Mouse (Mus musculus) c-Kit-positive CD71-negative TER-119-negative erythroid progenitor cells, embryonic 14.5 days (primary cell): ENCODE measurements around the gene Cped1.

Experiments used
- DNase-seq: peaks from one replicate; pipeline ENCODE4 v3.0.0-alpha.2; 2013; ENCODE audit warnings: low read depth

Gene Cped1

DNA sequence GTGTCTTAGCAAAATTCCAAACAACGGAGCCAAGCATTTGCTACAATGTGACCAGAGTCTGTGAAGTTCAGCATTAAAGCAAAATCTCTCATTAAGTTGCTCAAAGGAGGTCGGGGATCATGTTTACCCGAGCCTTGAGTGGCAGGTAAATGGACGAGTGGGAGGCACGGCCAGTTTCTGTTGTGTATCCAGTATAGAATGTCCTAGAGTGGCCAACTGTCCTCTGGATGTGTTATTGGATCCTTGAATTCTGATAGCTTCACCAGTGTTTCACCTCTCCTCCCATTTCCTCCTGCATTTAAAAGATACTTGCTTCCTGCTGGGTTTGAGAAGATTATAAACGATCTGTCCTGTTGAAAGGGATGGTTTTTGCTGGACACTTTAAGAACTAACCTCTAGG lies 14.4 kb downstream of the Cped1 start:
- no peak for DNase-seq

DNA sequence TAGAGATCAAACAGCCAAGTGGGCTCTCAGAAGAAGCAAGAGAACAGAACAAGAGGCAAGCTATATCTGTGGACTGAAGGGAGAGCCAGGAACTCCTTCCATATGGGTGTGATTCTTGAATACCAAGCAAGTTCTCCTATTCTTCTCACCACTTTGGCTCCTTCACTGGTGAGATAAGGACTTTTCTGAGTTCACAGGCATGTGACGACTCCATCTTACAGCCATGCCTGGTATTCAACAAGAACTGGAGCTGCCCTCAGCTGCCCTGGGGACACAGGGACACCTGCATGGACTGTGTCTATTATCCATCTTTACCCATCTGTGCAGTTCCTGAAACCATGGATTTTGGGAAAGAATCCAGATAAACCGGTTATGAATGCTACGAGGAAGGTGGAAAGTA lies 15.2 kb downstream of the Cped1 start:
- no peak for DNase-seq

DNA sequence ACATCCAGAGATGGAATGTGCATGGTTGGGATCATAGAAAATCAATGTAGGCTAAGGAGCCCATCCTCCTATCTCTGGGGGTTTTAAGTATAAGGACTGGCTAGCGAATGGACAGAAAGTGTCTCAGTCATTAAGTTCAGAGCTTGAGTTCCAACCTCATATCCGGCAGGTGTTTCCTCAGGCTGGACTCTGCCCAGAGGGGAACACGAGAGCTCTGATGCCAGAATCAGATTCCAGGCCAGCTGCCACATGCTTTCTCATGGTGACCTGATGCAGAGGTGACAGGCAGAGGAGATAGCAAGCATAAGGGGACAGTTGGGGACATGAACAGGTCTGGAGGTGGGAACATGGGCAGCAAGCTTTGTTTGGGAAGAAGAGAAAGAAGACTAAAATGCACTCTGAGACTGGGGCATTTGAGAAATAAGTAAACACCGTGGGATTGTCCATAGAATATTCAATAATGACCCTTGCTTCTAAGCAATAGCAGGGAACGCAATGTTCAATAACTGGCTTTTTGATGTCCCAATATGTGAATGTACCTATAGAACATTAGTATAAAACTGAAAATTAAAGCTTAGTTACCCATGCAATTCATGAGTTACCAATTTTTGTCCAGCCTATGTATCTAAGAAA lies 15.7 kb downstream of the Cped1 start:
- DNase-seq = no peak

DNA sequence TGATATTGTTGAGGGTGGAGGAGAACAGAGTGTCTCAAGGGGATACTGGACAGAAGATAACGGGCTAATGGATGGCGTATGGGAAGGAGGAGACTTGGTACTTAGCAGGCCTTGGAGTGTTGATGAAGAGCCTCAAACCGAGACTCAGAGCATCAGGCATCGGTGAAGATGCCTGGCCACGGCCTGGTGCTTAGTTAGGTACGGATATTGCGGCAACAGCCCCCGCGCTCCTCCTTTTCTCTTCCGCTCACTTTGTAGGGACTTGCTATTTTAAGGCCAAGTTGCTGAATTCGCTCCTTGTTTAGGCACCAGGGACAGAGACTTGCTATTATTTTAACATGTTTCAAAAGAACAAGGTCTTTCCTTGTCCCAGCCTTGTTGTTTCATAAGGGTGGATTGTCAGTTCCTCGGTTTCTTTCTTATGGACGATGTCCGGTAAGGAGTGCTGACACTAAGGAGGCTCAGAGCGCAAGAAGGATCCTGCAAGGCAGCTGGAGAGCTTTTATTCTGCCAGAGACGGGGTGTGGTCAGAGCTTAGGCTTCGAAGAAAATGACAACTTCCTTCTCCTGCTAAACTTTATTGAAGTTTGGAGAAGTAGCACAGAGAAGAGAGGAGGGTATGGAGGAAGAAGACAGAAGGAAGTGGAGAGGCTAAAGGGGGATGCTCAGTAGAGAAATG lies 16.9 kb downstream of the Cped1 start:
- no peak for DNase-seq

DNA sequence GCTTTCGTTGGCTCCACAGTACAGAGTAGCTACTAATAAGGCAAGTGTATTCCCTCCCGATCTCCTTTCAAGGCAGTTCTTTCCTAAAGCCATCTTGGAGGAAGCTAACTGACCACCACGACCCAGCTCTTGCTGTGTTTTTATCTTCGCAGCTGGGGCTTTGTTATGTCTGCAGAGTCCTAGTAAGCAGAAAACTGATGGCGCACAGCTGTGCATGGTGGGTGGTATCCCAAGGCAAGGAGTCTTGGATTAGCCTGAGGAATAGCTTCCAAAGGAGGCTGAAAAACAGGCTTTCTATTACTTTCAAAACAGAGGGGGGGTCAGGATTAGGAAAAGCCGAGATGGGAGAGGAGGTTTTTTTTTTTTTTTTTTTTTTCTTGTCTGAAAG lies 17.5 kb downstream of the Cped1 start:
- no peak for DNase-seq

DNA sequence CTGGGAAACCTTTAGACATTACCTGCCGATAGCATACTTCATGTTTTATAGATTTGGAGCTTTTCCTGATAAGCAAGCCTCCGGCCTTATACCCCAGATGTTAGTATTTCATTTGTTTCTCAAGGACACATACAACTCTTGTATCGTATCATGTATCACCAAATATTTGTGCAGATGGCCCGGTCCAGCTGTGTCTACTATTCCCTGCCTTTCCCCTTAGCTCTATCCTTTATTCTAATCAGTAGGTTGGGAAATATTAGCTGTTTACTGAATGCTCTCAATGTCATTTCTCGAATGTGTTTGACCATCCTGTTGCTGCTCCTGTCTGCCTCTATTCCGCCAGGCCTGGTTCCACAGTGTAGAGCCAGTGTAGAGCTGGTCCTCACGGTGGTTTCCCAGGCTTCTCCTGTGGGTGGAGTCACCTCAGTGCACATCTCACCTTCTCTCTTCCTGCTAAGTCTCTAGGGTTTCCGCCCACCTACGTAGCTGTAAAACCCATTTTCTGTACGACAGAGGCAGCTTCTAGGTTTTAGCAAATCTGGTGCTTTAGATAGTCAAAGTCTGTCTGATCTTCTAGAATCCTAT lies 18.3 kb downstream of the Cped1 start:
- DNase-seq = no peak

DNA sequence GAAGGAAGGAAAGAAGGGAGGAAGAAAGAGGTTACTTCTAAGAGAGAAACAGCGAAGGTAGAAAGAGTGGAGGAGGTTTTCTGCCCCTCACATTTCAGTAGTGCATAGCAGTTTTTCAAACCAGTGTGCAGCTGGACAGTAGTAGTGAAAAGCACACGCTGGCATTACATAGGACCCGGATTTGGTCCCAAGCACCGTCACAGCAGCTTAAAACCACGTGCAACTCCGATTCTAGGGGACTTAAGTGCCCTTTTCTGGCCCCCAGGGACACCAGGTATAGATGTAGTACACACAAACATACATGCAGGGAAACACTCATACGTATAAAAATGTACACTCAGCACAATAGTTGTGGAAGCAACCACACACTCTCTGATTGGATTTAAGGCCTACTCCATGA lies 22.6 kb downstream of the Cped1 start:
- DNase-seq = no peak

DNA sequence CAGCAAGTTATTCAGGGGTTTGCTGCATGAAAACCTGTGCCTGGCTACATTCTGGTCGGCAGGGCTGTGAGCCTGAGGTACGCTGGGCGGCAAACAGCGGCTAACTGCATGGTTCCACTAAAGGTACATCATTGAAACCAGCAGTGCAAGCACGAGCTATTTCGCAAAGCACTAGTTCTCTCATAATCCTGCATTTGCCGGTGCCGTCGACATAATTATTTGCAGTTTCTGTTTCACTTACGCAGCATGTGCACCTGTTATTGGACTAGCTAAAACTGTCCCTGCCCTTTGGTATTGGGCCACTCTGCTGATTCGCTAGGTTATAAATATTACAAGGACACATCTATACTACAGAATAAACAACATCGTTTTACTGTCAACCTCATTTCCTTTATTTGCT lies 24.5 kb downstream of the Cped1 start:
- DNase-seq = no peak

DNA sequence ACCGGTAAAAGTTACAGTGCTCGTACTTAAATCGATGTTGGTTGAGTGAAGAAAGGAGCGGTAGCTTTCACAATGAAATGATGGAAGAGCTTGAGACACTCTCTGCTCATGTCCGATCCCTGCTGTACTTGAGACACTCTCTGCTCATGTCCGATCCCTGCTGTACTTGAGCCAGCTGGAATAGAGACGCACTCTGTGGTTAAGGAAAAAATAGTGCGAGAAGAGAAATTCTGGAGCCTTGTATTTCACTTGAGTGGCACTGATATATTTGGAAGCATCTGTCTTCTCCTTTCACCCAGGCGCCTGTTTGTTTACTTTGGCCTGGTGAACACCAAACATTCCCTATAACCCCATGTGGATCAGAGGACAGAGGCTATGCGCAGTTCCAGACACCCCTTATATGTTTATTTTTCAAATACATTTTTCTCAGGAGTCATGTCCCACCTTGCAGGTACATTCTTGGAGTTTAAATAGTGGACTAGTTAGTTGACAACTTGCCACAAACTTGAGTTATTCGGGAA lies 25.1 kb downstream of the Cped1 start:
- DNase-seq = no peak

DNA sequence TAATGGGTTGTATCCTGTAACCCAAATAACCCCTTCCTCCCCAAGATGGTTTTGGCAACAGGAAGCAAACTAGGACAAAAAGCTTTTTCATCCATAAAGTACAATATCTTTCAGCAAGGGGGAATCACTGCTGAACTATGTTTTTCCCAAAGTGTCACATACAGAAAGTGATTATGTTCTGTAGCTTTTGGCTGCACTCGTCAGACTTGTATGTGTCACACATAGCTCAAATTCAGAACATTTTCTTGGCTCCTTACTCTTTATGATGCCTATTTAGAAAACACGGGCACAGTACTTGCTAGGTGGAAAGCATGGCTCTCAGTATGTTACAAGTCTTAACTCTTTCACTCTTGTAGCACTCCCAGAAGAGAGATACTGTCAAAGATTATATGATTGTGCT lies 25.8 kb downstream of the Cped1 start:
- DNase-seq = no peak

DNA sequence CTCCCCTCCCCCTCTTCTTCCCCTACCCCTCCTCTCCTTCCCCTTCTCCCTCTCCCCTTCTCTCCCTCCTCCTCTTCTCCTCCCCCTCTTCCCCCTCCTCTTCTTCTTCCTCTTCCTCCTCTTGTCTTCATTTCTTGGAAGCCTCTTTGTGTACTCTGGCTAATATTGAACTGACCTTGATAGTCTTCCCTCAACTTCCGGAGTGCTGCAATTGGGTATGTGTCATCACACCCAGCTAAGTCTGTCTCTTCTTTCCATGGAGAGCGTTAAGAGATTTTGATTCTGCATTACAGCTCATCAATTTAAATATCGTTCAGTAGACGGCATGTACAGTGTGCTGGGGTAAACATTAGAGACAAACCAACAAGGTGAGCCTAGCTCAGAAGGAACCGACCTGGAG lies 26.4 kb downstream of the Cped1 start:
- no peak for DNase-seq

DNA sequence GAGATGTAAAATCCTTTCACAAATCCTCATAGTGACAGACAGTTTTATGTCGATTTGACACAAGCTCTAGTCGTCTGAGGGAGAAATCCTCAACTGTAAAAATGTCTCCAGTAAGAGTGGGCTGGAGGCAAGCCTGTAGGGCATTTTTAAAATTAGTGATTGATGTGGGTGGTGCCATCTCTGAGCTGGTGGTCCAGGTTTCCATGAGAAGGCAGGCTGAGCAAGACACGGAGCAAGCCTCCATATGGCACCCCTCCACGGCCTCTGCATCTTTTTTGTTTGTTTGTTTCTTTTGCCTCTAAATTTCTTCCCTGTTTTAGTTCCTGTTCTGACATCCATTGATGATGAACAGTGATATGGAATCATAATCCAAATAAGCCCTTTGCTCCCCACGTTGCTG lies 26.8 kb downstream of the Cped1 start:
- DNase-seq = no peak

DNA sequence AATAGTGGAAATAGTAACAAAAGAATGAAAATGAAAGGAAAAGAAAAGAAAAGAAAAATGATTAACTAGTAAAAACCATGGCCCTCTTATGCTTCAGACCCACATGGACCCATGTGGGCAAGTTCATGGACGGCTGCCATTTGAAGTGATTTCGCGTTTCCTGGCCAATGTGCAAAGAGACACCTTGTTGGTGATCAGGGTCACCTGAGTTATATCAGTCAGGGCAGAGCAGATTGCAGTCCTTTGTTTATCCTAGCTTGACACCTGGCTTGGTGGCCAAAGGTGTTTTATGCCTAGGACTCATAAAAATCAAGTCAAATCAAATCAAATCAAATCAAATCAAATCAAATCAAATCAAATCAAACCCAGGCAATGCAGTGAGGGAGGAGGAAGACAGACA lies 27.7 kb downstream of the Cped1 start:
- DNase-seq = no peak

DNA sequence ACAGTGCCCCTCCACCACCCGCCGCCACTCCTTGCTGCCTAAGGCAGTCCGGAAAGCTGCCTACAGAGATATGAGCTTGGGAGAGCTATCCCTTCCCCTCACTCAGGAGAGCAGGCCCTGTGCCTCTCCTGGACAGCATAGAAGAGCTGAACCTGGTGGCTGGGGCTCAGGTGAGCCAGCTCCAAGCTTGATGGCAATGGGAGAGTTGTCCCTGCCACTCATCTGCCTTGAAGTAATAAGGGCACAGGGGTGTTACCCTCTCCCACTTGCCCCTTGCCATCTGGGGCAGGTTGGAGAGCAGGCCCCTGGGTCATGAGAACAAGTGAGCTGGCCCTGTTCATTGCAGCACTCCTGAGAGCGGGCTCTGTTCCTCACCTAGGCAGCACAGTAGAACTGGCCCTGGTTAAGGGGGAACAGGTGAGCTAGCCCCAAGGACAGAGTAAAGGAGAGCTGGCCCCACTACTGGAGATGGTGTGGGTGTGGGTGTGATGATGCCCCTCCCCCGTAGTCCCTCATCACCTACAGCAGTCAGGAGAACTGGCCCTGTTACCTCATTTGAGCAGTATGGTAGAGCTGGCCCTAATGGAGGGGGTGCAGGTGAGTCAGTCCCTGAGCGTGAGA lies 28.7 kb downstream of the Cped1 start:
- DNase-seq = no peak

DNA sequence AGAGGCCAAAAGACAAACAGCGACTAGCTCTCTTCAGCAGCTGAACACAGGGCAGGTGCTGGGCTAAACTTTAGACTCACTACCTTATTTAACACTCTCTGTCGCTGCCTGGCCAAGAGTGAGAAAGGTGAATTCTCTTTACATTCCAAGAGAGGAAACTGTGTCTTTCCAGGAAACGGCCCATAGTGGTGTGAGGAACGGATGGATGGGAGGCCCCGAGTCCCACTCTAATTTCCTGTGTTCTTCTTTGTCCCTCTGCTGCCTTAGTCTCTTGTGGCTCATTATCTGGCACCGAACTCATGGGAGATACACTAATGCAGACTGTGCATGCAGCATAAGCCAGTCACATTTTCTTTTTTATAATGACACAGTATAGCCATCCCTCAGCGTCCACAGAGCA lies 31.9 kb downstream of the Cped1 start:
- no peak for DNase-seq

DNA sequence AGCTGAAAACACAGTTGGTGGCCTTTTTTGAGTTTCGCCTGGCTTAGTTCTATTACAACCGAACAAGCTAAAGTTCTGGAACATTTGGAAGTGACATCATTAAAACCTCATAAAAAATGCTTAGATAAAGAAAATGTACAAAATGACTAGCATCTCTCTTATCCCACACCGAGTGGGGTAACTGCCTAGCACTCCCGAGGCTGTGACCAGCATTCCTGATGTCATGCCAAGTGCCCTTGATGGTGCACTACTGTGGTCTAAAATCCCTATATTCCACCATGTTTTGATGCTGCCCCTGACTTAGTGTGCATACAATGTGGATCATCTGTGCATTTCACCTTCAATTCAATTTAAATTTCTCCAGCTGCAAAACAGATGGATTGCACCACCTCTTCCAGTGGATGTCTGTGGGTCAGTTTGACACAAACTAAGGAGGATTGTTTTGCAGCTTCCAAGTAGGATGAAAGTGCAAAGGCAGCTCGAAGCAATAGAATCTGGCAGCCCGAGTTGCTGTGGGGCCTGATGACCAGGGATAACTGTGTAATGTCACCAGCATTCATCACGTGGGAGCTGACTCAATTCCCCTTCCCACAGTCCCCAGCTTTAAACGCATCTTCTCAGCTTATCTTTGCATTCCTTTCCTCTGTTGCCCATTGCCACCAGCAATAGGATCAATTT lies 33.2 kb downstream of the Cped1 start:
- DNase-seq = no peak

DNA sequence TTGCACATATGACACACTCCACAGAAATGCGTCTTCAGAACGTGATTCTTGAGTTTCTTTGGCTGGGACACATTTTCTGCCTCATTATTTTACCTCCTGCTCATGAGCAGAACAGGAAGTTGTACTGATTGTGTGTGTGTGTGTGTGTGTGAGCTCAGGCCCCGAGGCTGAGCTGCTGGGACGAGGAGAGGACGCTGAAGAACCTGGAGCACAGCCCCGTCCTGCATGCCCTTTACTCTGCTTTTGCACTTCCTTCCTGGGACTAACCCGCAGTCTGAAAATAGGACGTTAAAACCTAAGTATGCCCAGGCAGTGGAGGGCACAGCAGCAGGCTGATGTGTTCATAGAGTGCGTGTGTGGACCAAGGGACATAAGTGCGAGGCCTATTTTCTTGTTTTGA lies 33.9 kb downstream of the Cped1 start:
- DNase-seq = no peak

DNA sequence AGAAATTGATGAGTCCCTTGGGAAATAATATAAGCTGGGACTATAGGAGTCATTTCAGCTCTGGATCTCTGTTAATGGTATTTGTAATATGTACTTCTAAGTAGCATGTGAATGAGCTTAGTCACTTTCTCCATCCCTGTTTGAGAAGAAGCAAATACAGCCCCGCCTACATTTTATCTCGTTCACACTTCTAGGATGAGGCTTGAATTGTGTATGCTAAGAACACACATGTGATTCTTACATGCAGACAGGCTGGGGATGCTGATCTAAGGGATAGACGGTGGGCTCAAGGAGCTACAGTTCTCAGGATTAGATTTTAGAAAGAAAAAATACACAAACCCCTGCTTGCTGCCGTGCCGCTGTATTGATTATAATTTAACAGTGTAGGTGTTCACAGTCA lies 35.0 kb downstream of the Cped1 start:
- no peak for DNase-seq

DNA sequence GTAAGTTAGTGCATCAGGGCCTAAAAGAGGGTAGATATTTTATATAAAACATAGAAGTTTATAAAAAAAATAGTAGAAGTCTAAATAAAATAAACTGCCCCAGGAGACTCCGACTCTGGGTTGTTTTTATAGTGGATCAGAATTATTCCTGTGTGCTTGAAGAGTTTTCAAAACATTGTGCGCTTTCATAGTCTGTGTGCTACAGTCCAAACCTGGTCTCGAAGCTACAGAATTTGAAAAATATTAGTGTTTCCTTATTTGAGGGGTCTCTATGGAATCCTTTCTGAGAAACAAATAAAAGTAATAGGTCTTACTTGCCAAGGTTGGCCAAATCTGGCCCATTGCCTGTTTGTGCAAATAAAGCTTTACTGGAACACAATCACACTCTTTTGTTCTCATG lies 35.6 kb downstream of the Cped1 start:
- DNase-seq = no peak

DNA sequence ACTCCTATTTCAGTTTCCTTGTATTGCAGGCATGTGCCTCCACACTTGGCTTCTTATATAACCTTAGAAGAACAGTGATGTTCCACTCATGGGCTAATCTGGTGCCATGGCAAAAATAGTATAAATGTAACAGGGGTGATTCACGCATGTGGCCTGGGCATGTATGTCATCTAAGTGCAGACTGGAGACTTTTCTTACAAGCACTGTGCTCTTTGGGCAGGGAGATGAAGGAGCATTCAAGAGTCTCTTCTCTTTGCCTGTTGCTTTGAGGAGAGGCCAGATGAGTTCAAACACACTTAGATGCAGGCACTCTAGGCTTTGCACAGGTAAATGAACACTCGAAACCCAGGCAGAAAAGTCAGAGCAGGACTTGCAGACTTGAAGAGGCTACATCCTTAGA lies 38.5 kb downstream of the Cped1 start:
- no peak for DNase-seq

DNA sequence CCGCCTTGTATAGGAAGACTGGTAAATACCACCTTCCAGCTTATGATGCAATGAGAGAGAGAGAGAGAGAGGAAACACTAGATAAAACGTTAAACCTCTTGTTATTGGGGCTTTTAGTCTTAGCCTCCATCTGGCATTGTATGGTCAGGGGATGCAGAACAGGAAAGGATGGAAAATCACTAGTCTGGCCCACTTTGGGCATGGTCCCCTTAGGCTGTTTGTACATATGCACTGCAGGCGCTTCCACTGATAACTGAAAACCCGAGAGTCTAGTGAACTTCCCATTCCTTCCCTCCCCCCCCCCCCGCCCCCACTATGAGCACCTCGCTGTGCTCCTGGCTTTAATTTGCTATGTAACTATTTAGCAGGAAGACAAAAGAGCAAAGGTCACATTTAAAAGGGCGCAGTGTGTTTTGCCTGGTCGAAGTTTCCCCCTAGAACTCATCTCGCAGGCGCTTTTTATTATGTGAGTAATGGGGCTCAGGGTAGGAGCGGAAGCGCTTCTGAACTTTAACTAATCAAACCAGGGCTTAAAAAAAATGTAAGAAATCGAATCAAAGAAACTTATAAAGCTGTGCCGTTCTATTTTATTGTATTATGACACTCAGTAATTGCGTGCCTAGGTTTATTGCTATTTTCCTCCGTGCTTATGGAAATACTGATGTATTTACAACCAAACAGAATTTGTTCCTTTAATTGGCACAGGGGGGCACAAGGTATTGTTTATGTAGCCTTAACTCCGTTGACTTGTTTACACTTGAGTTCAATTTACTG lies 40.1 kb downstream of the Cped1 start:
- DNase-seq = no peak

DNA sequence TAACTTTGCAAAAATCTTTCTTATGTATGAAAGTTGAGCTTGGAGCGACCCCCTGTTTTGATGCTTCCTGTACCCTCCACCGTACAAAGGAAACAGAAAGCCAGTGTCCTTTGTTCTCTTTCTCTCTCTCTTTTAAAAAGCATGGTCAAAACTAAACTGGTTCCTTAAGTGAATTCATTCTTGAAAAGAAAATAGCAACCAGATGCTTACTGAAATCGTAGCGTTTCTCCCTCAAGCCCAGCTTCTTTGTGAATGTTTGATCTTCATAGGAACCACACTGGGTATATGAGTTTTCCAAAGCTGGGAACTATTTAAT lies 40.6 kb downstream of the Cped1 start:
- DNase-seq = no peak
